Mouse (Mus musculus) brain, embryonic 14.5 days (tissue): ENCODE measurements around the gene Ehbp1.

Source experiments
- CTCF ChIP-seq: fragments of 200-500 bp; IDR thresholded peaks from 2 replicates; pipeline ENCODE4 v1.5.1; 2012; ENCODE audit warnings: inconsistent platforms, mild to moderate bottlenecking, moderate library complexity, borderline replicate concordance; ENCODE audit not compliant: insufficient read depth, insufficient read length; ENCODE audit errors: extremely low read depth
- POLR2A ChIP-seq: fragments of 200-500 bp; IDR thresholded peaks from 2 replicates; pipeline ENCODE4 v1.6.1; 2012; ENCODE audit warnings: mild to moderate bottlenecking, inconsistent platforms, borderline replicate concordance; ENCODE audit not compliant: poor library complexity, insufficient read depth, insufficient read length, severe bottlenecking; ENCODE audit errors: extremely low read depth

- TF ChIP-seq POLR2A = no peak
- TF ChIP-seq CTCF = no peak
These were observed 86.7 kb downstream of the Ehbp1 start for GRCm38 (mm10) chr11:22255418-22255817.
